Comparison of ENCODE assay signal across 1 mouse cellular context in genomic region chr6:115583430-115584125, GRCm38 (mm10).
TF ChIP-seq lines count a peak whose summit lies in the region.

No protein-coding gene starts in this region.

TF ChIP-seq in MEL, 35 proteins besides CTCF, POLR2A, EP300 and RAD21 (continued from another document):
- peak; percentile 79 for TF ChIP-seq GATA1 (IDR thresholded peaks at IDR 0.05; ENCODE audit: low read depth, low read length)
- TF ChIP-seq ZKSCAN1 (IDR thresholded peaks at IDR 0.05; ENCODE audit: low read depth, low read length) = no peak
- TF ChIP-seq TCF12 (IDR thresholded peaks at IDR 0.05; ENCODE audit: low read depth, low read length) = peak; percentile 51; the same call in 1 of the 2 replicates
